Comparison of ENCODE assay signal across 41 mouse cellular contexts in genomic region chr1:85106013-85106412, GRCm38 (mm10). TPM values are rescaled to one million over a fixed set of nuclear protein-coding genes. Genes with fewer than 3 reads are reported as not detected.
"Had no signal": no experiment of that assay in that cellular context is flagged by ENCODE, and none has a peak within 500 bp of the region (broad histone marks: within the 10 kb centered on the region; RNA-seq: fewer than 3 reads in every experiment).

No protein-coding gene starts in this region.

RNA-seq across cellular contexts. Expression of gene A530032D15Rik, which starts 3.6 kb away (rescaled TPM):
- total RNA-seq: heart, postnatal 25 days; heart, postnatal 4 days; hindbrain, postnatal 0 days; layer of hippocampus, adult 18-20 months; layer of hippocampus, postnatal 10 days; layer of hippocampus, postnatal 14 days; layer of hippocampus, postnatal 25 days; layer of hippocampus, postnatal 36 days; left cerebral cortex, adult 2 months had no signal
- polyA plus RNA-seq: heart, embryonic 11.5 days; heart, embryonic 12.5 days; heart, embryonic 13.5 days; heart, embryonic 14.5 days; heart, embryonic 15.5 days; heart, embryonic 16.5 days; heart, postnatal 0 days; hindbrain, embryonic 10.5 days; hindbrain, embryonic 11.5 days; hindbrain, embryonic 12.5 days; hindbrain, embryonic 13.5 days; hindbrain, embryonic 14.5 days; hindbrain, embryonic 15.5 days; hindbrain, embryonic 16.5 days; hindbrain, postnatal 0 days; intestine, embryonic 14.5 days; intestine, embryonic 15.5 days; intestine, embryonic 16.5 days; intestine, postnatal 0 days; kidney, adult 2 months; kidney, embryonic 14.5 days; kidney, embryonic 15.5 days; kidney, embryonic 16.5 days; kidney, postnatal 0 days had no signal

RNA-seq across cellular contexts. Expression of gene Gm10553, which starts 6.0 kb away (rescaled TPM):
- total RNA-seq: heart, postnatal 10 days; heart, postnatal 14 days; heart, postnatal 25 days; heart, postnatal 36 days; heart, postnatal 4 days; hematopoietic stem cell, adult 5-6 weeks; hindbrain, postnatal 0 days; layer of hippocampus, adult 18-20 months; layer of hippocampus, adult 2 months; layer of hippocampus, adult 8-10 months; layer of hippocampus, postnatal 10 days; layer of hippocampus, postnatal 14 days; layer of hippocampus, postnatal 25 days; layer of hippocampus, postnatal 36 days; left cerebral cortex, adult 18-20 months; left cerebral cortex, adult 2 months had no signal
- polyA plus RNA-seq: heart, embryonic 11.5 days; heart, embryonic 12.5 days; heart, embryonic 13.5 days; heart, embryonic 14.5 days; heart, embryonic 15.5 days; heart, embryonic 16.5 days; heart, postnatal 0 days; hindbrain, embryonic 10.5 days; hindbrain, embryonic 11.5 days; hindbrain, embryonic 12.5 days; hindbrain, embryonic 13.5 days; hindbrain, embryonic 14.5 days; hindbrain, embryonic 15.5 days; hindbrain, embryonic 16.5 days; hindbrain, postnatal 0 days; inflammation-experienced regulatory T-cells, adult 6 months; intestine, embryonic 14.5 days; intestine, embryonic 15.5 days; intestine, embryonic 16.5 days; intestine, postnatal 0 days; kidney, adult 2 months; kidney, embryonic 14.5 days; kidney, embryonic 15.5 days; kidney, embryonic 16.5 days; kidney, postnatal 0 days; large intestine, adult 2 months had no signal
